Mouse (Mus musculus): ENCODE results near the gene Ak2. TPM values are rescaled to one million over a fixed set of nuclear protein-coding genes. Genes with fewer than 3 reads are reported as not detected.

Gene Ak2
- polyA plus RNA-seq, 1 experiment from 2014 or later, result 183 TPM

DNA sequence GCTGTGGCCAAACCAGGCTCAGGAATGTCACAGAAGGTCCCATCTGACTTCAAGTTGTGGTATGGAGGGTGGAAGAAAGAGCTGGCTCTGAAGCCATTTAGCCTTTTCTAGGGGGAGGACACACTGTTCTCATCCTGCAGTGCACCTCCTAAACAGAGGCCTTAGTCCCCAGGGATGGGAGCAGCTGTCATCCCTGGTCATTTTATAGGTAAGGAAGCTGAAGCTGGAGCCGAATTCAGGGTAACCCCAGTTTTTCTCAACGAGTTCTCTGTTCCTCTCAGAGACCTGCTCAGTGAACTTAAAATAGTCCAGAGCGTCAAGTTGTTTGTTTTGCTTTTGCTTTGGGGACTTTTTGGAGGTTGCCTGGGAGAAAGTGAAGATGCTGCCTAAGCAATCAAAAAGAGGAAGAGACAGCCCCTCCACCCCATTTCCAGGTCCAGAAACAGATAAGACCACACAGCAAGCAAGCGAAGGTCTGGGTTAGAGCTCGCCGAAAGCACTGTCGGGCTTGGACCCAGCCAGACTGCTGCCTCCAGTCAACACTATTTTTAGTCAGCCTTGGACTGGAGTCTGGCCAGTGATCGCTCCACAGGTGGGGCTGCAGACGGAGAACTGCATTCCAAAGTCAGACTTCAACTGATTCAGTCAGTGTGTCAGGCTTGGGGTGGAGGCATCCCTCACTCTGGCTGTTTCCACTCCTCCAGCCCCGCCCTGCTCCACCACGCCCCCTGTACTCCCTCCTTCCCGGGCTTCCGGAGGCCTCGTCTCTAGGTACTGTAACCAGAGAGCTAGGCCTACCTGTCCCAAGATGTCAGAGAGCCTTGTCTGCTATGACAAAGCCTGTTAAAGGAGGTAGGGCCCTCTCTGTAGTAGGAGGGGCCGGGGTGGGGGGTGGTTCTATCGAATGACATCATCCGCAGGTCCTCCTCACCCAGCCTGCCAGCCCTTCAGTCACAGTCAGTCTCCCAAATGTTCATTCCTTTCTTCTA lies 41.5 kb downstream of the Ak2 start:
- H3K27me3 ChIP-seq (replicated peaks; ENCODE audit: control insufficient read depth, insufficient read depth, low read length), result no peaks in the 10 kb centered on the region
- H3K4me3 ChIP-seq (ENCODE audit: low read depth, low read length), result no peak overlapping the region
- 10% methylated on average over 17 of the region's 17 CpGs for WGBS

GRCm38 (mm10) chr4:129034224-129034623 lies 42.5 kb downstream of the Ak2 start:
- Histone ChIP-seq H3K27me3 (replicated peaks; ENCODE audit: control insufficient read depth, insufficient read depth, low read length) (no peaks in the 10 kb centered on the region), H3K36me3 (ENCODE audit: control insufficient read depth, insufficient read depth, low read length) (no peaks in the 10 kb centered on the region), H3K4me3 (ENCODE audit: low read depth, low read length) (no peak overlapping the region), H3K4me1 (replicated peaks; ENCODE audit: control insufficient read depth, insufficient read depth, low read length) (peaks cover 27% of the 10 kb centered on the region), H3K9me3 (ENCODE audit: control insufficient read depth, low read length) (no peaks in the 10 kb centered on the region), H3K27ac (ENCODE audit: low read depth) (no peak overlapping the region), H3K9ac (ENCODE audit: low read length) (no peak overlapping the region), H3K4me2 (ENCODE audit: low read length) (no peak overlapping the region)
- DNase-seq (ENCODE audit: low spot score) (no peak), ATAC-seq (replicated peaks; ENCODE audit: low FRiP score, low TSS enrichment, low read depth) (no peak)
- WGBS, result 88% methylated on average over 3 of the region's 3 CpGs

More for the DNA sequence above, 41.5 kb downstream of the Ak2 start:
- Histone ChIP-seq H3K9me3 (ENCODE audit: control insufficient read depth, low read length) (no peaks in the 10 kb centered on the region), H3K36me3 (ENCODE audit: control insufficient read depth, insufficient read depth, low read length) (no peaks in the 10 kb centered on the region), H3K27ac (ENCODE audit: low read depth) (peak overlapping the region; percentile 23; the same call in 1 of the 2 replicates), H3K4me2 (ENCODE audit: low read length) (peak overlapping the region; percentile 24), H3K4me1 (replicated peaks; ENCODE audit: control insufficient read depth, insufficient read depth, low read length) (peaks cover 27% of the 10 kb centered on the region), H3K9ac (ENCODE audit: low read length) (no peak overlapping the region)
- peak; percentile 83 for DNase-seq (ENCODE audit: low spot score)
- peak; percentile 92 for ATAC-seq (replicated peaks; ENCODE audit: low FRiP score, low TSS enrichment, low read depth)

- 47% methylated on average over 13 of the region's 13 CpGs for WGBS
- peak overlapping the region; percentile 6 for H3K27ac ChIP-seq (ENCODE audit: low read depth)
- no peaks in the 10 kb centered on the region for H3K9me3 ChIP-seq (ENCODE audit: control insufficient read depth, low read length)
- ATAC-seq (replicated peaks; ENCODE audit: low FRiP score, low TSS enrichment, low read depth) (0 out of 2 replicates have a peak, but pooled peaks have one; percentile 37), DNase-seq (ENCODE audit: low spot score) (peak; percentile 67)
- no peaks in the 10 kb centered on the region for H3K27me3 ChIP-seq (replicated peaks; ENCODE audit: control insufficient read depth, insufficient read depth, low read length)
- peaks cover 27% of the 10 kb centered on the region for H3K4me1 ChIP-seq (replicated peaks; ENCODE audit: control insufficient read depth, insufficient read depth, low read length)
- no peaks in the 10 kb centered on the region for H3K36me3 ChIP-seq (ENCODE audit: control insufficient read depth, insufficient read depth, low read length)
- H3K4me2 ChIP-seq (ENCODE audit: low read length), result no peak overlapping the region
- H3K4me3 ChIP-seq (ENCODE audit: low read depth, low read length), result no peak overlapping the region
- H3K9ac ChIP-seq (ENCODE audit: low read length), result no peak overlapping the region
Measured at GRCm38 (mm10) chr4:129034706-129035660, 43.2 kb downstream of the Ak2 start.

GRCm38 (mm10) chr4:129035851-129036445 lies 44.2 kb downstream of the Ak2 start:
- Histone ChIP-seq H3K27me3 (replicated peaks; ENCODE audit: control insufficient read depth, insufficient read depth, low read length) (no peaks in the 10 kb centered on the region), H3K27ac (ENCODE audit: low read depth) (no peak overlapping the region), H3K4me3 (ENCODE audit: low read depth, low read length) (no peak overlapping the region), H3K9me3 (ENCODE audit: control insufficient read depth, low read length) (no peaks in the 10 kb centered on the region), H3K4me2 (ENCODE audit: low read length) (no peak overlapping the region), H3K36me3 (ENCODE audit: control insufficient read depth, insufficient read depth, low read length) (no peaks in the 10 kb centered on the region), H3K9ac (ENCODE audit: low read length) (no peak overlapping the region), H3K4me1 (replicated peaks; ENCODE audit: control insufficient read depth, insufficient read depth, low read length) (peaks cover 27% of the 10 kb centered on the region)
- no peak for DNase-seq (ENCODE audit: low spot score)
- 59% methylated on average over 7 of the region's 7 CpGs for WGBS
- ATAC-seq (replicated peaks; ENCODE audit: low FRiP score, low TSS enrichment, low read depth), result no peak

GRCm38 (mm10) chr4:129047721-129048421 lies 56.1 kb downstream of the Ak2 start:
- Histone ChIP-seq H3K4me3 (ENCODE audit: low read depth, low read length) (peak overlapping the region; percentile 49), H3K4me2 (ENCODE audit: low read length) (peak overlapping the region; percentile 82), H3K4me1 (replicated peaks; ENCODE audit: control insufficient read depth, insufficient read depth, low read length) (peaks cover 7% of the 10 kb centered on the region; the same call in 1 of the 2 replicates), H3K27ac (ENCODE audit: low read depth) (no peak overlapping the region), H3K9ac (ENCODE audit: low read length) (peak overlapping the region; percentile 54; the same call in 1 of the 2 replicates), H3K9me3 (ENCODE audit: control insufficient read depth, low read length) (no peaks in the 10 kb centered on the region), H3K27me3 (replicated peaks; ENCODE audit: control insufficient read depth, insufficient read depth, low read length) (peaks cover 15% of the 10 kb centered on the region; the same call in 1 of the 2 replicates), H3K36me3 (ENCODE audit: control insufficient read depth, insufficient read depth, low read length) (no peaks in the 10 kb centered on the region)
- WGBS, result 20% methylated on average over 15 of the region's 15 CpGs
- no peak for DNase-seq (ENCODE audit: low spot score)
- ATAC-seq (replicated peaks; ENCODE audit: low FRiP score, low TSS enrichment, low read depth), result no peak

GRCm38 (mm10) chr4:129048501-129049305 lies 56.9 kb downstream of the Ak2 start:
- H3K9ac ChIP-seq (ENCODE audit: low read length), result peak overlapping the region; percentile 54
- ATAC-seq (replicated peaks; ENCODE audit: low FRiP score, low TSS enrichment, low read depth) (peak; percentile 84), DNase-seq (ENCODE audit: low spot score) (peak; percentile 92)
- H3K36me3 ChIP-seq (ENCODE audit: control insufficient read depth, insufficient read depth, low read length), result no peaks in the 10 kb centered on the region
- peak overlapping the region; percentile 72 for H3K27ac ChIP-seq (ENCODE audit: low read depth)
- H3K9me3 ChIP-seq (ENCODE audit: control insufficient read depth, low read length), result no peaks in the 10 kb centered on the region
- peaks cover 15% of the 10 kb centered on the region; the same call in 1 of the 2 replicates for H3K27me3 ChIP-seq (replicated peaks; ENCODE audit: control insufficient read depth, insufficient read depth, low read length)
- peak overlapping the region; percentile 82 for H3K4me2 ChIP-seq (ENCODE audit: low read length)
- peak overlapping the region; percentile 49 for H3K4me3 ChIP-seq (ENCODE audit: low read depth, low read length)
- WGBS, result under 1% methylated on average over 51 of the region's 52 CpGs
- H3K4me1 ChIP-seq (replicated peaks; ENCODE audit: control insufficient read depth, insufficient read depth, low read length), result peaks cover 7% of the 10 kb centered on the region; the same call in 1 of the 2 replicates

DNA sequence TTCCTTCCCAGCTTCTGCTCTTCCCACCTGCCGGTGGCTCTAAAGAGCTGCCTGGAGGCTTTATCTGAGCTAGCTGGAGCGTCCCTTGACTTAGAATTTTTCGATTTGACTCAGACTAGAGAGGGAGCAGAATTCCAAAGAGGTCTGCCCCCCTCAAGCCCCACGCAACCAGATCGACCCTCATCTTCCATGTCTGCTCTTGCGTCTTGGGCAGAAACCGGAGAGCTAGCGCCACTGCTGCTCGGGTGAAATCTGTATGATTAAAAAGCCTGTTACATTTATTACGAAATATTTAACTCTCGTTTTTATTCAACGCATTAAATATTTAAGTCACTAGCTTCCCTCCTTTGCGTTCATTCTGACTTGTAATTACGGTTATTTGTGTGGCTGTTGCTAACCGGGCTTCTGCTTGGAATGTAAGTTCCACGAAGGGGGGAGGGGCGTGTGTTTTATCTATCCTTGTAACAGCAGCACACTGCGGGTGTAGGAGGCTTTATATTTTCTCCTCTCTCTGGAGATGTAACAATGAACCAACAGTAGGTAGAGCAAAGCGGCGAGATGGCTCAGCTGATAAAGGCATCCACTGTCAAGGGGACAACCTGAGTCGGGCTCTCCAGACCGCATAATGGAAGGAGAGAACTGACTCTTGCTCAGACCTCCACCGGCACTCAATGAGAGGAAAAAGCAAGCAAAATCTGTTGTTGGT lies 57.7 kb downstream of the Ak2 start:
- H3K36me3 ChIP-seq (ENCODE audit: control insufficient read depth, insufficient read depth, low read length), result no peaks in the 10 kb centered on the region
- no peak for DNase-seq (ENCODE audit: low spot score)
- peak overlapping the region; percentile 72 for H3K27ac ChIP-seq (ENCODE audit: low read depth)
- H3K4me3 ChIP-seq (ENCODE audit: low read depth, low read length), result peak overlapping the region; percentile 49
- WGBS, result 4% methylated on average over 23 of the region's 23 CpGs
- peak overlapping the region; percentile 54 for H3K9ac ChIP-seq (ENCODE audit: low read length)
- no peaks in the 10 kb centered on the region; the same call in 1 of the 2 replicates for H3K9me3 ChIP-seq (ENCODE audit: control insufficient read depth, low read length)
- H3K27me3 ChIP-seq (replicated peaks; ENCODE audit: control insufficient read depth, insufficient read depth, low read length), result peaks cover 15% of the 10 kb centered on the region; the same call in 1 of the 2 replicates
- ATAC-seq (replicated peaks; ENCODE audit: low FRiP score, low TSS enrichment, low read depth), result peak; percentile 30; the same call in 1 of the 2 replicates
- H3K4me1 ChIP-seq (replicated peaks; ENCODE audit: control insufficient read depth, insufficient read depth, low read length), result peaks cover 7% of the 10 kb centered on the region; the same call in 1 of the 2 replicates
- peak overlapping the region; percentile 82 for H3K4me2 ChIP-seq (ENCODE audit: low read length)

Data from intestine, embryonic 14.5 days (tissue).